Mouse (Mus musculus) MEL-GATA-1-ER (cell line): ENCODE measurements around the gene Tppp3.

Experiments
- DNase-seq: peaks from one replicate; pipeline ENCODE4 v3.0.0-alpha.2; 2012; ENCODE audit warnings: low read depth; ENCODE audit errors: extremely low read depth

Tppp3 gene

DNA sequence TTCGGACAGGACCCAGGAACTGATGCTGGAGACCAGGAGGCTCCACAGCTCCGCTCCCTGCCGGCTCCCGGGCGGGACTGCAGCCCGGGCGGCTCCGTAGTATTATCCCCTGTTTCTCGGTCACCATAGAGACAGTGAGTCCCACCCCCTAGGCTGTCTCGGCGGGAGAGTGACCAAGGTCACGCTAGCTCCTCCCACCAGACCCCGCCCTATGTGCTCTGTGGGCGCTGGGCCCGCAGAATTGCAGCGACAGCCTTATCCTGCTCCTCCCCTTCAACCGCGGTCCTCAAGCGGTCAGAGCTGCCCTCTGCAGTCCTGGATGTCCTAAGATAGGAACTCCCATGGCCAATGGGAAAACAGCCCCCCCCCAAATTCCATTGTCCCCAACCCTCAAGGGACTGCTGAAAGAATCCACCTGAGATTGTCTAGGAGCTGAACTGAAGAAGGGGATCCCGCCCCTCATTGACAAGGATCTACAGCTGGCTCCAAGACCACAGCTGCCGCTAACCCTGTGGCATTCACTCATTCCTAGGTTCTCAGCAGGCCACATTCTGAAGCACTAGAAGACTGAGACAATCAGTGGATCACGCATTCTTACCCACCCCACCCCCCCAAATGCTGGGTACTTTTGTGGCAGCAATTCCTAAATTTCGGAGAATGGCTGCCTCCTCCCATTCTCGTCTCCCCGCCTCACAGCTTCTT lies at the start of gene Tppp3:
Tppp3 (minus strand) TSS at position 213 of the 702 bp plus-strand sequence.
- DNase-seq: no peak

DNA sequence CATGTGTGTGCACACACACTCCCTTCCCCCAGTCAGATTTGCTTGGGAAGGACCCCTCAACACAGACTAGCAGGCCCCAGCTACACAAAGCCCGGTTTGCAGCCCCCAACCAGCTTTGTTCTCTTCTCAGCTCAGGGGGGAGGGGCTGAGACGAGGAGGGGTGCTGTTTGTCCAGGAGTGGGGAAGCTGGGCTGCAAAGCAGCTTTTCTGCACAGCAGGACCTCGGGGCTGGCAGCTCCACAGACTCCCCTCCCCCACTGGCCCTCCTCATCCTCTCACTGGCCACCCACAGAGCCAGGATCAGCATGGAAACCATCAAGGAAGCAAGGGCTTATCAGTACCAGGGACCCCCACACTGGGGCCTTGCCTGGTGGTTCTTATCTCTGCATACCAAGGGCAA lies 49.7 kb upstream of the Tppp3 start:
- no peak for DNase-seq

DNA sequence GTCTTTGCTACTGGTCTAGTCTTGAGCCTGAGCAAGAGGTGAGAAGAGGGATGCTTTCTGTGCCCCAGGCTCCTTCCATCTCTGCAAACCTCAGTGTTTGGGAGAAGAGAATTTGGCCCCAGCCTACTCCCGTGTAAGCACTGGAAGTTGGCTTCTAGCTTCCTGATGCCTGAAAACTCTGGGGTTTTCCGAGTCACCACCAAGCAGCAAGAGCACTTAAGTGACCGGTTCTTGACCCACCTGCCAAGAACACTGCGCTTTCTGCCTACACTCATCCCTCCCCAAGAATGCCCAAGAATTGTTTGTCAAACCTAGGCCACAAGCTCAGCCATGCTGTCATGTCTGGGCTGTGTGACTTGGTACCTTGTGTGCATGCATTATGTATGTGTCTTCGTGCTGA lies 49.2 kb upstream of the Tppp3 start:
- DNase-seq: no peak

DNA sequence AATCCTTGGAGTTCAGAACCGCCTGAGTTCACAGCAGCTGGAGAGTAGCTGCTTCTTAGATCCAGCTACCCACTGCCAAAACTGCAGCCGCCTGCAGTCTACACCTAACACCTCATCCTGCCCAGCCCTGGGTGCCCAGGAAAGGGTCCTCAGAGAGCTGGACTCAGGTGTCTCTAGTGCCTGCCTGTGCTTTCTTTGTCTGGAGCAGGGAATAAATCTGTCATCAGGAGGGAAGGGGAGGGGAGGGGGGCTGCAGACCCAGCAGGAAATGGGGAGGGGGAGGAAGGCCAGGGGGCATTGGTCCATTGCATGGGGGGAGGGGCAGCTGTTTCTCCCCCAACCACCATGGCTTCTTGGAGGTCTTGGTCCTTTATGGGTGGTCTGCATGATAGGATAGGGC lies 48.3 kb upstream of the Tppp3 start:
- no peak for DNase-seq

DNA sequence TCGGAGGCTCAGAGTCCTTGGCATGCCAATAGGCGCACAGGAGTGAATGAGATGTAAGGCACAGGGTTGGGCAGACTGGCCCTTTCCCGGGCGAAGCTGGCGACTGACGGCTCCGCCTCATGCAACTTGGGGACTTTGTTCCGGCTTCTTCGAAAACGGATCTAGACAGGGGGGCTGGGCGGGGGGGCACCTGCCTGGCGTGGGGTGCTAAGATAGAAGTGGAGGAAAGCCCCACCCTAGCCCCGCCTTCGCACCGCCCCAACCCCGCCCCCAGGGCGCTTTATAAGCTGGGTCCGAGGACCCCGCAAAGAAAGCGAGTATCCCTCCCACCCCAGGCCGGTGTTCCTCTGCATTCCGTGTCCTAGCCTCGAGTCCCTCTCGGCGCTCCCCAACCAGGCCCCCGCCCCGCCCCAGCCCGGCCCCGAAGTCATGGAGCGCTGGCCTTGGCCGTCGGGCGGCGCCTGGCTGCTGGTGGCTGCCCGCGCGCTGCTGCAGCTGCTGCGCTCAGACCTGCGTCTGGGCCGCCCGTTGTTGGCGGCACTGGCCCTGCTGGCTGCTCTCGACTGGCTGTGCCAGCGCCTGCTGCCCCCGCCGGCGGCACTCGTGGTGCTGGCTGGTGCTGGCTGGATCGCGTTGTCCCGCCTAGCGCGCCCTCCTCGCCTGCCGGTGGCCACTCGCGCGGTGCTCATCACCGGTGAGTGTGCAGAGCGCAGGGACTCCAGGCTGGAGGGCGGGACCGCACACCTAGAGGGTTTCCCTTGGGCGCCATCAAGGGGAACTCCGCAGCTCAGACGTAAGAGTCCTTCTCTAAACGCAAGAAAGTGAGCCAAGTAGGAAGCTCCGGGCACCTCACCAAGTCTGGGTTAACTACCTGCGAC lies 47.3 kb upstream of the Tppp3 start, which contains the start of gene Hsd11b2:
Hsd11b2 (plus strand) TSS at position 320 of the 878 bp plus-strand sequence.
- peak; percentile 76 for DNase-seq

DNA sequence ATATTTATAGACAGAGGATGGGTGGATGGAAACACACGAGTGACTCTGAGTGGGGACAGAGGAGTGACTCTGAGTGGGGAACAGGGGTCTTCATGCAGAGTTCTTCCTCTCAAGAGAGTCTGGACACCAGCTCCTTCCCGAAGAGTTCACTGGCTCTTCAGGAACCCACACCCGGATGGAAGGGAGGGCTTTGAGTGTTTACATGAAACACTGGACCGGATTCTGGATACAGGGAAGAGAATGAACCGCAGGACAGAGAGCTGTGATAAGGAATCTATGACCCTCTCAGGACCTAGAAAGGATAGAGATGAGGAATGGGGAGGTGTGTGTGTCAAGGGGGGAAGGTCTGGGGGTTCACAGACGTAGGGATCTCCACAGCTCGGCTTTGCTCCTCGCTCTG lies 46.0 kb upstream of the Tppp3 start:
- DNase-seq: no peak

DNA sequence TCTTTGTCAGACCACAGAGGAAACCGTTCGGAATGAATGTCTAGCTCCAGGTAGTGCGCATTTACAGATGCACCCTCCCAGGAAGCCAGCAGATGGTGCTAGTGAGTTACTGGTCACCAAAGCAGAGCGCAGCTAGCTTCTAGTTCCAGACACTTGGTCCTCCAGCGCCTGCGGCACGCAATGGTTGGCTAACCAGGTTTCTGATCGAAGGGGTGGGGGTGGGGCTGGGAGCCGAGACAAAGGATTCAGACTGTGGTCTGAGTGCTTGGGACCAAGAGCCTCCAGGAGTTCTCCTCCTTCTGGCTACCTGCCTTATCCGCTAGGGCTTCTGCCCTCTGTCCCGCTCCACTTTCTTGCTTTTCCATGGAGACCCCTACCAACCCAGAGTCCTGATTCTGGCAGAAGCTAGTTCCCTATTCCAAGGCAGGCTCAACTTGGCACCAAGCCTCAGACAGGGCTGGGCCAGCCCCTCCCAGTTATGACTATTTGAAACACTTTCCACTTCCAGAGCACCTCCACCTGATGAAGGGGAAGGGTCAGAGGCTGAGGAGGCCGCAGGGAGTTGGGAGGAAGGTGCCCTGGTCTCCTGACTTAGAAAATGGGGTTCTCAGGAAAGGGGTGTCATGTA lies 44.8 kb upstream of the Tppp3 start:
- DNase-seq: peak; percentile 64

DNA sequence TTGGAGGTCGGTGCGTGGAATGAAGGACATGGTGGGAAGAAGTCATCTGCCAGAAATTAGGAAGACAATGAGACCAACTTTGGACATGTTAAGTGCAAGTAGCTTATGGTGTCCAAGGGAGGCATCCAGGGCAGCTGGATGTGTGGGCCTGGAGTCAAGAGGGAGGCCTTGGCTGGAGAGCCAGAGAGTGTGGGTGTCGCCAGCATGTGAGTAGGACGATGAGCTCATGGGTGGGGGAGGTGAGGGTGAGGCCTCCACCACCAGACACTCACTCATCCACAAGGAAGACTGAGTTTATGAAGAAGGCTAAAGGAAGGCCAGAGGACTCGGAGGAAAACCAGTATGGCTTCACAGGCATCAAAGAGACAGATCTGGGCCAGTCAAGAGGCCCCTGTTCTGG lies 43.3 kb upstream of the Tppp3 start:
- DNase-seq: no peak

DNA sequence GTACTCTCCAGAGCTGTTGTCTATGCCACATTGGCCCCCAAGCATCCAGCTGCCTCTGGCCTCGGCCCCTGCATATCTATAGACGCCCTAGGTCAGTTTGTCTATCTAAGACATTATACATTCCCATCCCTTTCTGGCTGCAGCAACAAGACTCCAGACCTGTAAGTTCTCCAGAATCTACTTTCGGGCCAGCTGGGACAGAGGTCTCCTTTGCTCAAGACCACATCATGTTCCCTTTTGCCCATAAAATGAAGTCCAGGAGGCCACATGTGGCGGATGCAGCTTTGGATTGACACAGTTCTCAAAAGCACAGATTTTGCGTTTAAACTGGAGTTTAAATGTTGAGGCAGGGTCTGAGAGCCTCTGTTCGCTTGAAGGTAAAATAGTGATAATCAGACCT lies 42.9 kb upstream of the Tppp3 start:
- no peak for DNase-seq

DNA sequence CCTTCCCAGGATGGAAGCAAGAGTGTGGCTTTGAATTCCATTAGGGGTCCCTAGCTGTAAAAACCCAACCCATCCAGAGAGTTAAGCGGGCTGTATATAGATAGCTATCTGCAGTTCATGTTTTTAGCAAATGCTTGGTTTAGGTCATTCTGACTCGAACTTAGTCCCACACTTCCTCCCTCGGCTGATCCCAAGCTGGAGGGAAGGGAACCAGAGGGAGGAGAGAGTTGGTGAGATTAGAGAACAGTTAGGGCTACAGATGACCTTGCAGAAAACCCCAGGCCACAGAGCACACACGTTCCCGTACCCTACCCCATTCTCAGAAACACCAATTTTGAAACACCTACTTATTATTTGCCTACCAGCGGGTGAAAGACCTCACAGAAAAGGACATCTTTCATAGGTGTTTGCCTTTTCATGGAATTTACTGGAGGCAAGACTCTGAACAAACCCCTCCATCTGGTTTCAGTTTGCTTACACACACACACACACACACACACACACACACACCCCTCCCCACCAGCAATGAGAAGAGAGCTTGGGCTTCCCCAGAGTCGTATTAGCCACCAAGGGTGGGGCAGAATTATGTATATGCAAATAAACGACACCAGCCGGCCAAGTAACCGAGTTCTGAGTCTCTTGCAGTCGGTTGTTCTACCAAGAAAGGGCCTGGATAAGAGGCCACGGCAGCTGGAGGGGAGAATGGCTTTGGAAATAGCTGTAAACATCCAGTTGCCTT lies 38.8 kb upstream of the Tppp3 start:
- DNase-seq: no peak

DNA sequence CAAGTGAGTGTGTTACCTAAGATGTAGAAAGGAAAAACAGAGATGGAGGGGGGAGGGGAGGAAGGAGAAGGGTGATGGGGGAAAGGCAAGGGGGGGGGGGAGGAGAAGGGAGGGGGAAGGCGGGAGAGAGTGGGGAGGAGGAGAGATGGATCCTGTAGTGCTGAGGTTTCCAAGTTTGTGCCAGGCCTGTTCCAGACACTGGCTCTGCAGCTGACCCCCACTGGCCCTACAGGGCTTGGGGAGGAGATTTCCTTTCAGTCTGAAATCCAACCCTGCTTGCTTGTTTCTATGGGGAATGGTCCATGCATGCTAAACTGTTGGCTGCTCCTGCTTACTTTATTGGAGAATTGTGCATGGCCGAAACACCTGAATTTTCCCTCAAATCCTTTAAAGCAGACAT lies 37.4 kb upstream of the Tppp3 start:
- DNase-seq: no peak

DNA sequence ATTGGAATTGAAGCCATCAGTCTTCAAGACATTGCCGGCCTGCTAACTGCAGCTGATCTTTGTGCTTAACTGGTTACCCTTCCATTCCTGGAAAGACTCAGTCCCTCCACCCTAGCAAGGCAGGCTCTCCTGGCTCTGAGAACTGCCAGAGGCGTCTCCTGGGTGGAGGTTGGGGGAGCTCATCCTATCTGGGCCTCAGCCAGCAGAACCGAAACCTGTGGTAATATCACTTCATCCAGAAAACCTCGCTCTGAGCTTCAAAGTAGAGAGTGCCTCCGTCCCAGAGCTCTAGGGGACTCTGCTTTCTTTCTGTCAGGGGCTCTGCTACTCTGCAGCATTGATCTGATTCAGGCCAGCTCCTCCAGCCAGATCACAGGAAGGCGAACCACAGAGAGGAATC lies 35.7 kb upstream of the Tppp3 start:
- DNase-seq: no peak

DNA sequence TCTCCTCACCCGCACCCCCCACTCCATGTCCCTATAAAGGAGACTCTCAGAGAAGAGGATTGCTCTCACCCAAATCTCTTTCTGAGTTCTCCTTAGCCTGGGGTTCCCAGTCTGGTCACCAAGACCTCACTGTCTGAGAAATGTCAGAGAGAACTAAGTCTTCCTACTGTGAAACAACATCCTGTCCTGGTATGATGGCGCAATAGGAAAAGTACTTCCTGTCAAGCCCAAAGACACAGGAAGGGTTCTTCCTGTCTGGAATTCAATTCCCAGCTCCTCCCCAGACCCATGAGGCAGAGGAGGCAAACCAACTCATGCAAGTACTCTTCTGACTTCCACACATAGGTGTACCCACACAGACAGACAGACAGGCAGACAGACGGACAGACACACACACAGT lies 33.3 kb upstream of the Tppp3 start:
- no peak for DNase-seq

DNA sequence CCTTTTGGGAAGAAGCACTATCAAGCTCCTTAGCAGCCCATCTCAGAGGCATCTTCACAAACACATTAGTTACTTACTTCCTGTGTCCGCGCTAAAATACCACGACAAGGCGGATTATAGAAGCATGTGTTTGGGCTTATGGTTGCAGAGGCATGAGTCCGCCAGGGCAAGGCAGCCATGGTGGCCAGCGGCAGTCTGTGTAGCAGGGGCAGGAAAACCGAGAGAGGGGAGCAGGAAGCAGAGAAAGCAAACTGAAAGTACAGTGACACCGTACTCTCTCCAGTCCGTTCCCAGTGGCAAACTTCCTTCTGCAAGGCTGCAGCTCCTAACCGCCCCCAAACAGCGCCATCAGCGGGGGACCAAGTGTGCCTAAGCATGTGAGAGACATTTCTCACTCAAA lies 28.5 kb upstream of the Tppp3 start:
- no peak for DNase-seq

DNA sequence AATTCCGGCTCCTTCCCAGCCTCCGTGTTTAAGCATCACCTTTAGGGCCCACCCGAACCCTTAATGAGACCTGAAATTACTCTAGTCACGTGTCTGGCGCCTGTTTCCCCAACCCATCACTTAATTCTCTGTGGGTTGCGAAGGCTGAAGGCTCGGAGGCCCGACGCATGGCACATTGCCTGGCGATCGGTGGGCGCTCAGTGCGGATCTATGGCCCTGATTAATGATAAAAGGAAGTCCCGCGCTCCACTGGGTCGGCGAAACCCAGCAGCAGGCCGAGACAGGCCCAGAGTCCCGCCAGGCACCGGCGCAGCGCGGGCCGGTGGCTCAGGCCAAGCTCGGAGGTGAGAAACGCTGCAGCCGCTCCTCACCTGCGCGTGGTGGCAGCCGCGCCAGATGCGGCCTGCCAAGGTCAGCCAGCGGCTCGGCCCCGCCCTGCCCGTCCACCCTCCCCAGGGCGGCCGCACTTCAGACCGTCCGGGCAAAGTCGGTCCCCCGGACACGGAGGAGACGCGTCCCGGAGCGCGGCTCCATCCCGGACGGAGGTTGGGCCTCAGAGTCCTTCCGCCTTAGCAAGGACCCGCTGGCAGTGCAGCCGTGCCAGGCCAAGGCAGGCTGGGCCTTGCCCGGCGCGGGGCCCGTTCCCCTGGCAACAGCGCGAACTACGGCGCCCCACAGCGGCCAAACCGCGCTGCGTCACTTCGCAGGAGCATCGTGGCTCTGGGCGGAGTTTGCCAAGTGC lies 25.3 kb upstream of the Tppp3 start, which contains the start of gene Zdhhc1:
Zdhhc1 (minus strand) TSS at position 464 of the 742 bp plus-strand sequence.
- DNase-seq: peak; percentile 41

DNA sequence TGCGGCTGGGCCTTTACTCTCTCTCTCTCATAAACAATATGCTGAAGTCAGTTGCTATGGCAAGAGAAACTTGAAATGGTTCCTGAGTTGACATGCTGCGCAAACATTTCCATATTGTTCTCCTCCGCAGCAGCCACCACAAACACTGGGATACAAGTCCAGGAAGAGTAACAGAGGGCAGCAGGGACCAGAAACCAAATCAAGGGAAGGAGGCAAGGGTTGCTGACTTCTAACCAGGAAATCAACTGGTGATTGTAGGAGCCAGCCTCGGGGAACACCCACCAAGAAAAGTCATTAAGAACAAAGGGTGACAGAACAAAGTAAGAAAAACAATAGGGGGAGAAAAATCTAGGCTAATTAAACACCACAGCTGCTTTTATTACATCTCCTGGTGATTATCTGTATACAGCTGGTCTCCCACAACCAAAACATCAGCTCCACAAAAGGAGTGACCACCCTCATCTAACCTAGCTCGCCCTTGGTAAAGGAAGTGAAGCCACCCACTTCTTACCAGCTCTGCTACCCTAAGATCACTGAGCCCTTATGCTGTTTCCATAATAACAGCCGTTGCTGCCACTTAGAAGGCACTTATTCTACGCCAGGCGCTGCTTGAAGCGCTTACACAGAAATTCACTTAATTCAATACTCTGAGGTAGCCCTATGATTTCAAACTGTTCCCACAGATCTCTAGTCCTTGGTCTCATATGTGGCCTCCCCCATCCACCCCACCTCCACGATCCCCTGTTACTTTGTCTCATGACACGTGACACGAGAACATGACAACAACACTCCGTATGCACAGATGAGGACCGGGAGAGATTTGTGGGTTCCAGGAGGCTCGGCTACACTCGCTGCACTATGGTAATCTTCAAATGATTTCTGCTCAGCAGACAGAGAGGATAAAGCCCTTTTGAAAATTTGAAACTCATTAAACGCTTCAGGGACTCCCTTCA lies 24.3 kb upstream of the Tppp3 start:
- no peak for DNase-seq

DNA sequence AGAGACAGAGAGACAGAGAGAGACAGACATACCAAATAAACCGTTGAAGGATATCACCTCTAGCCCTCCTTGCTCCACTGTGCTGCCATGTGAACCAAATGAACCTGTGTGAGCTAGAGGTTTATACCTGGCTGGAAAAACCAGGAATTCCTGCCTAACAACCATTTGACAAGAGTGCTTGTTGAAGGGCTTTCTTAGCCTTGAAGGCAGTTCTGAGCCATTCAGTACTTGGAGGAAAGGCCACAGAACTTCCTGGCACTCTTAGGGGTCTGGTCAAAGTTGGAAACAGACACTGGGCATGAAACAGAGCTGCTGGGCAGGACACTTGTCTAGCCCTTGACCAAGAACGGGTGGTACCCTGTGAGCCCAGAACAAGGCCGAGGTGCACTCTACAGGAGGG lies 23.2 kb upstream of the Tppp3 start:
- no peak for DNase-seq

DNA sequence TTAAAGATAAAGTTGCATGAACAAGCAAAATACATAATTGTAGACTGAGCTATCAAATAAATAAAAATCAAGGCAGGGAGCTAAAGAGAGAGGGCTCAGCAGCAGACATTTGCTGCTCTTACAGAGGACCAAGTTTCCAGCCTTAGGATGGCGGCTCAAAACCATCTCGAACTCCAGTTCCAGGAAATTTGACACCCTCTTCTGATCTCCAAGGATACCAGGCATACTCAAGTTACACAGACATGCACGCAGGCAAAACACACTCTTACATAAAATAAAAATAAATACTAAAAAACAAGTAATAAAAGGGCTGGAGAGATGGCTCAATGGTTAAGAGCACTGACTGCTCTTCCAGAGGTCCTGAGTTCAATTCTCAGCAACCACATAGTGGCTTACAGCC lies 22.2 kb upstream of the Tppp3 start:
- DNase-seq: no peak

DNA sequence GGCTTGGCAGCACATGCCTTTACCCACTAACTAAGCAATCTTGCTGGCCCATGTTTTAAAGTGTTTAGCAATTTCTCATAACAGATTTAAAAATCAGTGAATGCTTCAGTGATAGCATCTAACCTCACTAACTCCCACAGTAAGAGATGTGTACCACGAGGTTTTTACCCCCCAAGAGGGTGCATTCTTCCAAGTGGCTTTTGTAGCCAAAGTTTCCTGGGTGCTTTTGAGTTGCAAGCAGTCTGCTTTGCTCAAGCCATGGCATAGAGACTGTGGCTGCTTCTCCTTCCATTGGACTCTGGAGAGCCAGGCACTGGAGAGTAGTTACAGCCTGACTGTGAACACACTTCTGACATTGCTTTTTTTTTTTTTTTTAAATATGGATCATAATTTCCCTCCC lies 18.0 kb upstream of the Tppp3 start:
- no peak for DNase-seq

DNA sequence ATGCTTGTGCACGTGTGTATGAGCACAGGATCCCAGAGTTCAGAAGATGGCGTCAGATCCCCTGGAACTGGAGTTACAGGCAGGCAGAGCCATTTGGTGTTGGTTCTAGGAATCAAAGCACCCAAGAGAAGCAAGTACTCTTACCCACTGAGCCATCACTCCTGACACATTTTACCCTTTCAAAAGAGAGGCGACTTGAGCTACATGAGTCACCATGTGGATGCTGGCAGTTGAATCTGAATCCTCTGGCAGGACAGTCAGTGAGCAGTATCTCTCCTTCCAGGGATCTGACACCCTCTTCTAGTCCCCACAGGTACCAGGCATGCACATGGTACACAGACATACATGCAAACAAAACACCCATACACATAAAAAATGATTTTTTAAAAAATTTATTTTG lies 16.8 kb upstream of the Tppp3 start:
- DNase-seq: no peak
